Mouse (Mus musculus): ENCODE results near the gene Rnf215. TPM values are rescaled to one million over a fixed set of nuclear protein-coding genes. Genes with fewer than 3 reads are reported as not detected.
A peak's percentile ranks its signal among the peaks of the same experiment; 100 is the strongest.

Gene Rnf215
- total and polyA plus RNA-seq, 2 experiments = 10.3 to 13.1 TPM

DNA sequence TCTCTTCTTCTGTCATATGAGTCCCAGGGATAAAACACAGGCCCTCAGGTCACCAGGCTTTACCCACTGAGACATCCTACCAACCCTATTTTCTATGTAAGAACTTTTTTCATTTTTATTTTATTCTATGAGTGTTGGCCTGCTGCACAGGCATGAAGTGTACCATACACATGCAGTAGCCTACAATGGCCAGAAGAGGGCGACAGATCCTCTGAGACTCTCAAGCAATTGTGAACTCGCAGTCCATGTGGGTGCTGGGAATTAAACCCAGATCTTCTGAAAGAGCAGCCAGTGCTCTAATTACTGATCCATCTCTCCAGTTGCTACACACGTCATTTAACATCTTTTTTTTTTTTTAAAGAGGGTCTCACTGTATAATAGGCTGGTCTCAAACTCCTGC, 1.6 kb upstream of the Rnf215 start:
- H3K27me3 ChIP-seq (ENCODE audit: control insufficient read depth, insufficient read depth, low read length) = no peaks in the 10 kb centered on the region
- no peaks in the 10 kb centered on the region for H3K79me2 ChIP-seq (ENCODE audit: control insufficient read depth, insufficient read depth, low read length)
- H3K4me3 ChIP-seq (ENCODE audit: insufficient read depth, low read depth, low read length) = no peak overlapping the region
- no peak overlapping the region for H3K27ac ChIP-seq (replicated peaks; ENCODE audit: insufficient read depth, low read depth, low read length)
- no peak for DNase-seq (ENCODE audit: extremely low read depth, low read depth, low spot score)
- no peaks in the 10 kb centered on the region for H3K36me3 ChIP-seq (ENCODE audit: control insufficient read depth, insufficient read depth, low read length)
- peaks cover 7% of the 10 kb centered on the region for H3K4me1 ChIP-seq (ENCODE audit: control insufficient read depth, insufficient read depth, low read length)
- TF ChIP-seq CTCF (IDR thresholded peaks at IDR 0.05; ENCODE audit: low read depth, low read length) (peak; percentile 59; the same call in 1 of the 2 replicates), POLR2A (IDR thresholded peaks at IDR 0.05; ENCODE audit: extremely low read depth, insufficient read depth, low read length) (no peak)
- no peak overlapping the region for H3K9ac ChIP-seq (ENCODE audit: low read depth, low read length)
- 68% methylated on average over 3 of the region's 3 CpGs for WGBS

DNA sequence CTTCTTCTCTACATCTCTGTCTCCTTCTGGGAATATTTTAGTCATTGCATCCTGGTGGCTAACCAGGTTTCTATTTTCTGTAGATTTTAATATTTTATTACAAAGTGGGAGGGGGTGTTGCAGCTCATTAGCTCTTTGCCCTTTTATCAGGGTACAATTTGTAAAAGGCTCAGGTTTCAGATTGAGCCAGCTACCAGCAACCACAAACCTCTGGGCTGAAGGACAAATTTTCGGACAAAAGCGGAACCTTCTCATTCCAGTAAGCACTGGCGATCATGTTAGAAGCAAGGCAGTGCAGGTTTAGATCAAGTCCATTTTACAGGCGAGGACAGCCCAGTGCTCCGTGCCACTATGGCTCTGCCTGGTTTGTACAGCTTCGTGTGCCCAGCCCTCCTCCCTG, 602 bp upstream of the Rnf215 start:
- Histone ChIP-seq H3K27ac (replicated peaks; ENCODE audit: insufficient read depth, low read depth, low read length) (no peak overlapping the region), H3K27me3 (ENCODE audit: control insufficient read depth, insufficient read depth, low read length) (no peaks in the 10 kb centered on the region), H3K4me3 (ENCODE audit: insufficient read depth, low read depth, low read length) (no peak overlapping the region), H3K4me1 (ENCODE audit: control insufficient read depth, insufficient read depth, low read length) (peaks cover 7% of the 10 kb centered on the region), H3K9ac (ENCODE audit: low read depth, low read length) (no peak overlapping the region), H3K79me2 (ENCODE audit: control insufficient read depth, insufficient read depth, low read length) (no peaks in the 10 kb centered on the region), H3K36me3 (ENCODE audit: control insufficient read depth, insufficient read depth, low read length) (no peaks in the 10 kb centered on the region)
- DNase-seq (ENCODE audit: extremely low read depth, low read depth, low spot score) = no peak
- WGBS = 61% methylated on average over 6 of the region's 6 CpGs
- TF ChIP-seq POLR2A (IDR thresholded peaks at IDR 0.05; ENCODE audit: extremely low read depth, insufficient read depth, low read length) (no peak), CTCF (IDR thresholded peaks at IDR 0.05; ENCODE audit: low read depth, low read length) (0 out of 2 replicates have a peak, but pooled peaks have one; percentile 1)

DNA sequence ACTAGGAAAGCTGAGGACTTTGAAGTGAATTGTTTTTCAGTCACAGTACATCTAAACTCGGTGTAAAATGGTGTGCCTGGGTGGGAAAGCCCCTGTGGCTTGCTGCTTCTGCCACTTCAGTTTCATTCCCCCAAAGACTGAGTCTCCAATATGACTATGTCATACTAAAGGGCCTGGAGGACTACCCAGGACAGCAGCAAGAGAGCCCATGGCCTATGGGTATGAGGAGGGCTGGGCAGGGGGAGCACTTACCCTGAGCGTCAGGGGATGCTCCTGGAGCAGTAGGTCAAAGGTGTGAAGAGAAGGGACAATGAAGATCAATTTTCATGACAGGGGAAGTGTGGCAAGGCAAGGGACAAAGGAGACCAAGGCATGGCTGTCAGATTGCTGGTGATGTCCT, 4.0 kb downstream of the Rnf215 start:
- peaks cover 9% of the 10 kb centered on the region for H3K36me3 ChIP-seq (ENCODE audit: control insufficient read depth, insufficient read depth, low read length)
- no peak overlapping the region for H3K9ac ChIP-seq (ENCODE audit: low read depth, low read length)
- no peak overlapping the region for H3K4me3 ChIP-seq (ENCODE audit: insufficient read depth, low read depth, low read length)
- no peaks in the 10 kb centered on the region for H3K27me3 ChIP-seq (ENCODE audit: control insufficient read depth, insufficient read depth, low read length)
- DNase-seq (ENCODE audit: extremely low read depth, low read depth, low spot score) = no peak
- 88% methylated on average over 2 of the region's 2 CpGs for WGBS
- H3K4me1 ChIP-seq (ENCODE audit: control insufficient read depth, insufficient read depth, low read length) = peaks cover 7% of the 10 kb centered on the region
- H3K27ac ChIP-seq (replicated peaks; ENCODE audit: insufficient read depth, low read depth, low read length) = no peak overlapping the region
- H3K79me2 ChIP-seq (ENCODE audit: control insufficient read depth, insufficient read depth, low read length) = no peaks in the 10 kb centered on the region
- TF ChIP-seq POLR2A (IDR thresholded peaks at IDR 0.05; ENCODE audit: extremely low read depth, insufficient read depth, low read length) (no peak), CTCF (IDR thresholded peaks at IDR 0.05; ENCODE audit: low read depth, low read length) (no peak)

DNA sequence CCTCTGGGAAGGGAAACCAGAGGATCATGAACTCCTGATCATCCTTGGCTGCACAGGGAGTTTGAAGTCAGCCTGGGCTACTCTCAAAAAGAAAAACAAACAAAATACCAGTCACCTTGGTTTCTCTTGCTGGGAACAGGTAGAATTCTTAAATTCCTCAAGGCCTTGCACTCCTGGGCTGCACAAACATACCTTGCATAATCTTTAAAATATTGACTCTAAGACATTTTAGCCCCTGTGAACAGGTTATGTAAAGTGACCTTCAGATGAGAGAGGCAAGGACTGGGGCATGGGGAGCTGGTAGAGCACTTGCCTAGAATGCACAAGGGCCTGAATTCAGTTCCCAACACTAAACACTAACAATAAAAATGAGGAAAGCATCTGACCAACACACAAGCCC, 6.5 kb downstream of the Rnf215 start:
- TF ChIP-seq CTCF (IDR thresholded peaks at IDR 0.05; ENCODE audit: low read depth, low read length) (no peak), POLR2A (IDR thresholded peaks at IDR 0.05; ENCODE audit: extremely low read depth, insufficient read depth, low read length) (no peak)
- Histone ChIP-seq H3K9ac (ENCODE audit: low read depth, low read length) (no peak overlapping the region), H3K79me2 (ENCODE audit: control insufficient read depth, insufficient read depth, low read length) (no peaks in the 10 kb centered on the region), H3K27me3 (ENCODE audit: control insufficient read depth, insufficient read depth, low read length) (no peaks in the 10 kb centered on the region), H3K4me3 (ENCODE audit: insufficient read depth, low read depth, low read length) (no peak overlapping the region), H3K4me1 (ENCODE audit: control insufficient read depth, insufficient read depth, low read length) (no peaks in the 10 kb centered on the region), H3K36me3 (ENCODE audit: control insufficient read depth, insufficient read depth, low read length) (peaks cover 9% of the 10 kb centered on the region), H3K27ac (replicated peaks; ENCODE audit: insufficient read depth, low read depth, low read length) (no peak overlapping the region)
- no peak for DNase-seq (ENCODE audit: extremely low read depth, low read depth, low spot score)

DNA sequence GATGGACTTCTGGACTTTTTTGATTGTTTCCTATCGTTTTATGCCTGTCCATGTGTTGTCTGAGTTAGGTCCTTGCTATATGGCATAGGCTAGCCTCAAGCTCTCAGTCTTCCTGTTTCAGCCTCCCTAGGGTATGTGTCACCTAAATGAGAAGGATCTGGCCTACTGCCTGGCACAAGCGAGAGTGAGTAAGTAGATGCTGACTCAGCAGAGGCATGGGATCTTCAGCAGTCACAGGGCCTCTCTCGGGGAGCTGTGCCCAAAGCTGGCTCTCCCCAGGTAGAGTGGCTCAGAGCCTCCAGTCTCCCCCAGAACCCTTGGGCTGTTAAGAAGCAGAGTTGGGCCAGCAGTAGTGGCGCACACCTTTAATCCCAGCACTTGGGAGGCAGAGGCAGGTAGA, 7.3 kb downstream of the Rnf215 start:
- H3K4me1 ChIP-seq (ENCODE audit: control insufficient read depth, insufficient read depth, low read length) = no peaks in the 10 kb centered on the region
- no peak overlapping the region for H3K4me3 ChIP-seq (ENCODE audit: insufficient read depth, low read depth, low read length)
- WGBS = 86% methylated on average over 4 of the region's 4 CpGs
- no peaks in the 10 kb centered on the region for H3K79me2 ChIP-seq (ENCODE audit: control insufficient read depth, insufficient read depth, low read length)
- TF ChIP-seq CTCF (IDR thresholded peaks at IDR 0.05; ENCODE audit: low read depth, low read length) = no peak
- TF ChIP-seq POLR2A (IDR thresholded peaks at IDR 0.05; ENCODE audit: extremely low read depth, insufficient read depth, low read length) = no peak
- DNase-seq (ENCODE audit: extremely low read depth, low read depth, low spot score) = no peak
- no peak overlapping the region for H3K9ac ChIP-seq (ENCODE audit: low read depth, low read length)
- no peaks in the 10 kb centered on the region for H3K27me3 ChIP-seq (ENCODE audit: control insufficient read depth, insufficient read depth, low read length)
- H3K36me3 ChIP-seq (ENCODE audit: control insufficient read depth, insufficient read depth, low read length) = peaks cover 9% of the 10 kb centered on the region
- no peak overlapping the region for H3K27ac ChIP-seq (replicated peaks; ENCODE audit: insufficient read depth, low read depth, low read length)

DNA sequence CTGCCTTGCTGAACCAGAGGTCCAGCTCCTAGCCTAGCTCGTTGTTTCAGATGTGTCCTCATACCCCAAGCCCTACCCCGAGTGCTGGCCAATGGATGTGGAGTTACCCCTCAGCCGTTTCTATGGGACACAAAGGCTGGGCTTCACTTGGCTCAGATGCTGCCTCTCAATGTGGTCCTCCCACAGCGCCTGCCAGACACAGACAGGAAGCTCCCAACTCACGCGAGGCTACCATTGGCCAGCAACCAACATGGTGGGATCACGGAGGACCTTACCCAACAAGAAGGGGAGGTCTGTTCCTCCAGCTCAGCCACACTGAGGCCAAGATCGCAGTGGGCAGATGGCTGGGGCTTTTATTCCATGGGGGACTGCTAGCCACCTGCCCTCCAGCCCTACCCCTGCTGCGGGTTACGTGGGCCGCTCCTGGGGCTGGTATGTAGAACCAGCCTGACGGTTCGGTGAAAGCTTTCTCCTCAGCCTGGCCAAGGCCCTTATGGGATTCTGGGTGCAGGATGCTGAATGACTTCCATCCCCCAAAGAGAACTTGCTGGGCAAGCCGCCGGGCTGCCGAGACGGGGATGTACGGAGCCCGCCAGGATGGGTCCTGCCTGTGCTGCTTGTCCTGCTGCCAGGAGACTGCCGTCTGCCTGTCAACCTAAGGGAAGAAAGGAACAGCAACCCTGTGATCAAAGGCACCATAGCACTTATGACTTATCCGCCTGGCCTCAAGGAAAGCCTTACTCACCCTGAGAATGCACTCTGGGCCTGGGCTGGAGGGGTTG, 8.5 kb downstream of the Rnf215 start:
- DNase-seq (ENCODE audit: extremely low read depth, low read depth, low spot score) = no peak
- no peaks in the 10 kb centered on the region for H3K4me1 ChIP-seq (ENCODE audit: control insufficient read depth, insufficient read depth, low read length)
- no peak overlapping the region for H3K9ac ChIP-seq (ENCODE audit: low read depth, low read length)
- H3K4me3 ChIP-seq (ENCODE audit: insufficient read depth, low read depth, low read length) = no peak overlapping the region
- 91% methylated on average over 21 of the region's 21 CpGs for WGBS
- TF ChIP-seq POLR2A (IDR thresholded peaks at IDR 0.05; ENCODE audit: extremely low read depth, insufficient read depth, low read length) (no peak), CTCF (IDR thresholded peaks at IDR 0.05; ENCODE audit: low read depth, low read length) (no peak)
- H3K36me3 ChIP-seq (ENCODE audit: control insufficient read depth, insufficient read depth, low read length) = peaks cover 9% of the 10 kb centered on the region
- H3K27ac ChIP-seq (replicated peaks; ENCODE audit: insufficient read depth, low read depth, low read length) = no peak overlapping the region
- H3K27me3 ChIP-seq (ENCODE audit: control insufficient read depth, insufficient read depth, low read length) = no peaks in the 10 kb centered on the region
- H3K79me2 ChIP-seq (ENCODE audit: control insufficient read depth, insufficient read depth, low read length) = no peaks in the 10 kb centered on the region
